Mouse (Mus musculus) ES-CJ7 (cell line): ENCODE data around the gene 4930402H24Rik.
A peak's percentile ranks its signal among the peaks of the same experiment; 100 is the strongest.

Experiments used
- DNase-seq: peaks from one replicate; pipeline ENCODE4 v3.0.0; 2011; ENCODE audit warnings: low read depth, low spot score

The 4930402H24Rik gene

GRCm38 (mm10) chr2:130733444-130733843 is 172.8 kb downstream of the 4930402H24Rik start:
- no peak for DNase-seq

- DNase-seq: no peak
Measured at GRCm38 (mm10) chr2:130731855-130732254, 174.4 kb downstream of the 4930402H24Rik start.

GRCm38 (mm10) chr2:130730746-130731145 is 175.5 kb downstream of the 4930402H24Rik start:
- DNase-seq: no peak

GRCm38 (mm10) chr2:130728906-130729585 is 177.2 kb downstream of the 4930402H24Rik start:
- DNase-seq: no peak

- DNase-seq: no peak
Measured at GRCm38 (mm10) chr2:130727752-130728151, 178.5 kb downstream of the 4930402H24Rik start.

GRCm38 (mm10) chr2:130724369-130724768 is 181.8 kb downstream of the 4930402H24Rik start:
- DNase-seq: no peak

GRCm38 (mm10) chr2:130717951-130718350 is 188.3 kb downstream of the 4930402H24Rik start:
- DNase-seq: no peak

GRCm38 (mm10) chr2:130707057-130707456 is 199.1 kb downstream of the 4930402H24Rik start:
- no peak for DNase-seq

- DNase-seq: no peak
Measured at GRCm38 (mm10) chr2:130706602-130707001, 199.6 kb downstream of the 4930402H24Rik start.

- no peak for DNase-seq
Measured at GRCm38 (mm10) chr2:130705178-130705577, 201.0 kb downstream of the 4930402H24Rik start.

- DNase-seq: no peak
Measured at GRCm38 (mm10) chr2:130704040-130705001, 201.9 kb downstream of the 4930402H24Rik start.

GRCm38 (mm10) chr2:130697821-130698266 is 208.4 kb downstream of the 4930402H24Rik start:
- DNase-seq: peak; percentile 79

- peak; percentile 94 for DNase-seq
Measured at GRCm38 (mm10) chr2:130697153-130697810, 208.9 kb downstream of the 4930402H24Rik start, which contains the start of gene Slc4a11. TSS of gene Slc4a11 (minus strand) at chr2:130697519.

GRCm38 (mm10) chr2:130696700-130697152 is 209.5 kb downstream of the 4930402H24Rik start:
- peak; percentile 69 for DNase-seq

GRCm38 (mm10) chr2:130693563-130693962 is 212.6 kb downstream of the 4930402H24Rik start:
- no peak for DNase-seq

GRCm38 (mm10) chr2:130689011-130689410 is 217.2 kb downstream of the 4930402H24Rik start:
- DNase-seq: no peak

GRCm38 (mm10) chr2:130685426-130685825 is 220.8 kb downstream of the 4930402H24Rik start:
- no peak for DNase-seq

GRCm38 (mm10) chr2:130681531-130681930 is 224.7 kb downstream of the 4930402H24Rik start:
- no peak for DNase-seq

- no peak for DNase-seq
Measured at GRCm38 (mm10) chr2:130679899-130680298, 226.3 kb downstream of the 4930402H24Rik start.

- DNase-seq: no peak
Measured at GRCm38 (mm10) chr2:130679154-130679553, 227.1 kb downstream of the 4930402H24Rik start.

GRCm38 (mm10) chr2:130677211-130677610 is 229.0 kb downstream of the 4930402H24Rik start:
- DNase-seq: no peak

- peak; percentile 93 for DNase-seq
Measured at GRCm38 (mm10) chr2:130667559-130667958, 238.6 kb downstream of the 4930402H24Rik start, which contains the start of gene Itpa. TSS of gene Itpa (plus strand) at chr2:130667610.
